ENCODE assay signal across 21 mouse cellular contexts in genomic region chr13:43222084-43222483, GRCm38 (mm10). TPM values are rescaled to one million over a fixed set of nuclear protein-coding genes. Genes with fewer than 3 reads are reported as not detected.
DNase-seq lines count a peak whose midpoint lies in the region; ATAC-seq lines count a peak whose summit lies in the region.
"Had no signal": no experiment of that assay in that cellular context is flagged by ENCODE, and none has a peak within 500 bp of the region (broad histone marks: within the 10 kb centered on the region; RNA-seq: fewer than 3 reads in every experiment).

No protein-coding gene starts in this region.

- H3K9ac ChIP-seq in neural tube, embryonic 14.5 days (replicated peaks; ENCODE audit: low read depth, low read length), result no peak overlapping the region
- H3K9ac ChIP-seq in hindbrain, embryonic 14.5 days, result no peak overlapping the region
- H3K9ac ChIP-seq: embryonic facial prominence, embryonic 15.5 days; forebrain, embryonic 15.5 days; heart, embryonic 12.5 days had no signal

- H3K27ac ChIP-seq in neural tube, embryonic 14.5 days (ENCODE audit: low read depth, low read length), result peak overlapping the region; percentile 10; the same call in 1 of the 2 replicates
- H3K27ac ChIP-seq in hindbrain, embryonic 14.5 days, result peak overlapping the region; percentile 38; the same call in 1 of the 2 replicates
- H3K27ac ChIP-seq: embryonic facial prominence, embryonic 15.5 days; forebrain, embryonic 15.5 days; heart, adult 2 months had no signal

- H3K4me1 ChIP-seq in neural tube, embryonic 14.5 days (ENCODE audit: control insufficient read depth, insufficient read depth, low read length), result 0 out of 2 replicates have a peak, but pooled peaks cover 3% of the 10 kb centered on the region
- peaks cover 4% of the 10 kb centered on the region; the same call in 1 of the 2 replicates for H3K4me1 ChIP-seq in hindbrain, embryonic 14.5 days (replicated peaks; ENCODE audit: control insufficient read depth, insufficient read depth, low read length)
- H3K4me1 ChIP-seq: forebrain, embryonic 15.5 days had no signal

- 53% methylated on average over 1 of the region's 1 CpGs for WGBS in neural tube, embryonic 14.5 days
- WGBS in hindbrain, embryonic 14.5 days, result 76% methylated on average over 1 of the region's 1 CpGs

- no peaks in the 10 kb centered on the region for H3K36me3 ChIP-seq in neural tube, embryonic 14.5 days (ENCODE audit: control insufficient read depth, insufficient read depth, low read length)
- H3K36me3 ChIP-seq in hindbrain, embryonic 14.5 days (replicated peaks; ENCODE audit: control insufficient read depth, insufficient read depth), result no peaks in the 10 kb centered on the region
- H3K36me3 ChIP-seq: embryonic facial prominence, embryonic 15.5 days; forebrain, embryonic 15.5 days; heart, embryonic 12.5 days had no signal

- H3K9me3 ChIP-seq in neural tube, embryonic 14.5 days (ENCODE audit: control insufficient read depth, low read length), result no peaks in the 10 kb centered on the region
- no peaks in the 10 kb centered on the region for H3K9me3 ChIP-seq in hindbrain, embryonic 14.5 days (ENCODE audit: control insufficient read depth, low read length)
- H3K9me3 ChIP-seq: embryonic facial prominence, embryonic 15.5 days; forebrain, embryonic 15.5 days had no signal

- peak; percentile 65; the same call in 1 of the 2 replicates for ATAC-seq in neural tube, embryonic 14.5 days (ENCODE audit: low read depth)
- peak; percentile 41; the same call in 1 of the 2 replicates for ATAC-seq in hindbrain, embryonic 14.5 days (ENCODE audit: low FRiP score)
- ATAC-seq: forebrain, embryonic 15.5 days; intestine, postnatal 0 days had no signal

- peak; percentile 48 for DNase-seq in embryo, embryonic 11 days
- DNase-seq in embryo, embryonic 10.5 days (ENCODE audit: low spot score), result no peak
- DNase-seq in neural tube, embryonic 10.5 days (ENCODE audit: extremely low spot score, low spot score), result no peak
- DNase-seq in hindbrain, embryonic 14.5 days (ENCODE audit: low spot score), result peak; percentile 55
- DNase-seq in mesoderm, embryonic 11.5 days (ENCODE audit: low read depth, low spot score), result peak; percentile 62
- no peak for DNase-seq in heart, postnatal 10 days
- DNase-seq in cerebellum, postnatal 36 days, result no peak
- DNase-seq: adrenal gland, adult 2 months; adrenal gland, postnatal 25 days; cerebellum, adult 18-20 months; cerebellum, postnatal 10 days; gastrocnemius, postnatal 10 days; heart, adult 2 months; heart, postnatal 36 days; kidney, adult 8-10 months had no signal

- no peak overlapping the region for H3K4me3 ChIP-seq in neural tube, embryonic 14.5 days (ENCODE audit: low read depth, low read length)
- no peak overlapping the region for H3K4me3 ChIP-seq in hindbrain, embryonic 14.5 days (replicated peaks; ENCODE audit: low read length)
- H3K4me3 ChIP-seq: embryonic facial prominence, embryonic 15.5 days; forebrain, embryonic 15.5 days; heart, adult 2 months; heart, embryonic 12.5 days had no signal

- no peaks in the 10 kb centered on the region for H3K27me3 ChIP-seq in neural tube, embryonic 14.5 days (ENCODE audit: control insufficient read depth, insufficient read depth, low read length)
- H3K27me3 ChIP-seq in hindbrain, embryonic 14.5 days (ENCODE audit: control insufficient read depth, insufficient read depth, low read length), result no peaks in the 10 kb centered on the region
- H3K27me3 ChIP-seq: CH12.LX; embryonic facial prominence, embryonic 15.5 days; forebrain, embryonic 15.5 days; heart, embryonic 12.5 days had no signal

- no peak overlapping the region for H3K4me2 ChIP-seq in neural tube, embryonic 14.5 days (ENCODE audit: low read depth, low read length)
- no peak overlapping the region for H3K4me2 ChIP-seq in hindbrain, embryonic 14.5 days (replicated peaks)
- H3K4me2 ChIP-seq: embryonic facial prominence, embryonic 15.5 days; forebrain, embryonic 15.5 days; heart, embryonic 12.5 days had no signal

- intact Hi-C loops in heart, postnatal 10 days (cut with DNase I), result no loop called here

RNA-seq across cellular contexts. Expression of gene Tbc1d7, which starts 50.8 kb away (rescaled TPM):
- 89.5 and 90.5 TPM in 2 replicates for polyA plus RNA-seq in neural tube, embryonic 14.5 days (2014; fragmentation: Nextera tagmentation; extraction: Ambion mirVana)
- 82.5 and 91.4 TPM in 2 replicates for polyA plus RNA-seq in hindbrain, embryonic 14.5 days (2014; fragmentation: Nextera tagmentation; extraction: Ambion mirVana)
- 10 to 100 TPM; 41.8 to 42.2 TPM for total RNA-seq in heart, postnatal 10 days (2021)

Comparison
In these comparisons a context has a peak if more than half of its experiments do, and no peak if none do; other contexts are left out.
1. DNase-seq: peak in embryo, embryonic 11 days (single experiment), hindbrain, embryonic 14.5 days (single experiment) and mesoderm, embryonic 11.5 days (single experiment); none in embryo, embryonic 10.5 days (single experiment), neural tube, embryonic 10.5 days (single experiment), heart, postnatal 10 days (0 of 2) and cerebellum, postnatal 36 days (0 of 2).